Mouse (Mus musculus) spleen, adult 12 weeks (tissue): Measurements from ENCODE around the gene Fcrl6.
A peak's percentile ranks its signal among the peaks of the same experiment; 100 is the strongest.

Experiments used
- DNase-seq: peaks from one replicate; pipeline ENCODE4 v3.0.0; 2022; ENCODE audit warnings: low spot score

The Fcrl6 gene

GRCm38 (mm10) chr1:172602326-172602725 is at the start of gene Fcrl6:
TSS of gene Fcrl6 (minus strand) at chr1:172602551.
- no peak for DNase-seq

- DNase-seq, result no peak
Observed at GRCm38 (mm10) chr1:172651288-172651987, 49.1 kb upstream of the Fcrl6 start.

DNA sequence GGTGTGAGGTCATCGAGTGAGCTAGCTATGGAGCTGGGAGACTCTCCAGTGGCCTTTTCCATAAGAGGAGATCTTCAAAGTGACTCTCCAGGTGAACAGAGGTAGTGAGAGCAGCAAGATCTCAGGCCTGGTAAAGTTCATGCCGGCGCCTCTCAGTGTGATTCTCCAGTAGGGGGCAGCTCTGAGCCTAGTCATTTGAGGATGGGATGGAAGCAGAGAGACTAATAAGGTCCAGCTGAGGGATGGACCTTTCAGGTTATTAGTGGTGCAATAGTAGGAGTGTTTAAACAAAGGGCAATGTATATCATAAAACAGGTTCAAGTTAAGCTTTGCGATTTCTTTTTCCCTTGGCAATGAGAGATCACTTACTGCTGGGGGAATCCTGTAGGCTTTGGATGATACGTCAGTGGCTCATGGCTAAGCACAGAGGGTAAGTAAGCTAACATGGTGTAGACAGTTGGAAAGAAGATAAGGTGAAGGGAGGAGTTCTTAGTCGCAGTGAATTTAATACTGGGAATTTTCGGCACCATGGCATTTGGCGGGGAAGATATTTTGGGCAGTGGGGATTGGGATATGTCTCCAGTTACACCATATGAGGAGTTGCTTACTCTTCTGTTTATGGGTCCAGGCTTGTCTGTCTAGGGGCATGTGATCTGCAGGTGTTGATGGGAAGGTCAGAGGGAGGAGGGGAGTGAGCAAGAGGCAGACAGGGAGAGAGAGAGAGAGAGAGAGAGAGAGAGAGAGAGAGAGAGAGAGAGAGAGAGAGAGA is 48.4 kb upstream of the Fcrl6 start:
- DNase-seq, result no peak

DNA sequence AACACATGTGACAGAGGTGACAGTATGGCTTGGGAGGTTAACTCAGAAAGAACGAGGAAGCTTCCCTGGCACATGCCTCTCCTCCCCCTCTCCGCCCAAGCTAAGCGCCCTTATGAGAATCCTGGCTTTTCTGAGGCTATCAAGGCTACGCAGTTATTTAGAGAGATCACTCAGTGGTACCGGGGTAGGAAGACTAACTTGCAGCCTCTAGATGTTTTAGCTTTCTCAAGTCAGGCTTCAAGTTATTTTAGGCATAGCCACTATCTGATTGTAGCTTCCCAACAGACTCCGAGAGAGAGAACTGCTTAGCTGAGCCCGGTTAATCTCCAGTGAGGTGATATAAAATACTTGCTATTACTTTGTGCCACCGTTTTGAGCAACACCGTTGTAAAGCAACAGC is 47.0 kb upstream of the Fcrl6 start:
- no peak for DNase-seq

DNA sequence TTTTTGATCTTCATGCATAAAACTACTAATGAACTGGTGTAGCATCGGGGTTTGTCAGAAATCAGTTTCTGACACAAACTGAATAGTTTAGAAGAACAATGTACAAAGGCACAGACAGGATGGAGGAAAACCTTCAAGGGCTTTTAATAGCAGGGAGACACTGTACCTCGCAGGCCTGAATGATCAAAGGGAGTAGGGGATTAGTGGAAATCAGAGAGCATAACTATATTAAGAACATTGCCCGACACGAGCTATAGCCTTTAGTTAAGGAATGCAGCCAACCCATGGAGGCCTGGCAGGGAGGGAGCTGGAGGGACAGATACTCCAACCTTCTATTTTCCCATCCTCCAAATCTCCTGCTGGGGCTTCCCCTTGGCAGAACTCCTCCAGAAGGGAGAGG is 44.9 kb upstream of the Fcrl6 start:
- no peak for DNase-seq

- DNase-seq, result no peak
Observed at GRCm38 (mm10) chr1:172638781-172639180, 36.4 kb upstream of the Fcrl6 start.

GRCm38 (mm10) chr1:172637801-172638200 is 35.5 kb upstream of the Fcrl6 start:
- no peak for DNase-seq

DNA sequence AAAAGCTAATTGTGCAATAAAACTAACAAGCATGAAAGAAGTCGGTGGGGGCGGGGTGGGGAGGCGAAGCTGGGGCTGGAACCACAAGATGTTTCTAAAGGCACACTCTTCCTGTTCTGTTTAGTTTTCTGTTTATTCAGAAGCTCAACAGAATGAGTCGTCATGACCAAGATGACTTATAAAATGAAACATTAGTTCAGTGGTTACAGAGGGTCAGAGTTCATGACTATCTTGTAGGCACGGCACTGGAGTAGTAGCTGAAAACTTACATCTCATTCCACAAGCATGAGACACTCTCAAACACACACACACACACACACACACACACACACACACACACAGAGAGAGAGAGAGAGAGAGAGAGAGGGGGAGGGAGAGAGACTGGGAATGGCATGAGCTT is 33.9 kb upstream of the Fcrl6 start:
- no peak for DNase-seq

DNA sequence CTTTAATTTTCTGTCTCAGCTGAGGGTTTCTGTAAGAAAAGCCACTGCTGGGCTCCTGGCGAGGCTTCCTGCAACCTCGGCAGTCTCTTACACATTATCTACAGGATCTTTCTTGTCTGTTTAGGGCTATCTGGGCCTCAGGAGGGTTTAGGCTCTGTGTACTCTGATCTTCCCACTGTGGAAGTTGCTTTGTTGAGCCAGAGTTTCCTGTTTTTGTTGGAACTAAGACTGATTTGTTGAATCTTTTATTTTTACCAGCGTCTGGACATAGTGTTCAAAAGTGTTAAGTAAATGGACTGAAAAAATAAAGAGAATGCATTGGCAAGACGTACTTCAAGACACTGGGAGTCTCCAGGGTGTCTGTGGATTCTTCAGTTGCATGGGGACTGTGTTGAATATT is 32.9 kb upstream of the Fcrl6 start:
- DNase-seq, result no peak

- no peak for DNase-seq
Observed at GRCm38 (mm10) chr1:172634136-172634535, 31.8 kb upstream of the Fcrl6 start.

DNA sequence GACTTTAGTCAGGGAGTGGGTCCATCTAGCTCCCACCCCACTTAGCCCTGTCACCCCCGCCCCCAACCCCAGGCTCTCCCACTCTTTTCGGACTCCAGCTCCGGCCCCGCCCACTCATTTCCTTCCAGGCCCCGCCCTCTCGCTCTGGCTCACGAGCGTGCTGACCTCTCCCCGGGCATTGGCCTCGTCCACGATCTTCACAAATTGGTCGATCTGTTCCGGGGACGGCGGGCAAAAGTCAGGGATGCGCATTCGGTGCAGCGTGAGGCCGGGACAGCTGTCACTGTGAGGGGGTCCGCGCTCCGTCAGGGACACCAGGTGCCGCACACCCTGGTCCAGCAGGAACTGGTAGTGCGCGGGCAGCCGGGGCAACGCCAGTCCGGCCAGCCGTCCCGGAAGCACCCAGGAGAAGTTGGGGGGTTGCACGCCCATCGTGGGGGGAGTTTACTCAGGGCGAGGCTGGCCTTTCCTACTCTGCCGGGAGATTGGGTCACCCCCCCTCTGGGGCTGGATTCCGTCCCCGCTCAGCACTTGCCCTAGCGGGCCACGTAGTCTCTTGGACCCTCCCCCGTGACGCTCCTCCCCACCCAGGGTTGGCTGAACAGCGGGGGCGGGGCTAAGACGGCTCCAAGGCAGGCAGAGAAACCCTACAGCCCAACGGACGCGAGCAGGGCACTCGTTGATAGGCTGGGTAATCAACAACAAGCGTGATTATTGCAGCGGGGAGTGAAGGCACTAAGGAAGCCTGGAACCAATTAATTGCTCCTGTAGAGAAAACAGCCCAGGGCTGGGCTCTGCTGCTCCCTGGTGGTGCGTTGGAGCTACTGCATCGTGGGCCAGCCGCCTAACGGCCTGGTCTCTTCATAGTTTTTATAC is 30.3 kb upstream of the Fcrl6 start, which contains the start of gene Dusp23:
Dusp23 (minus strand) TSS at position 512 of the 876 bp plus-strand sequence.
- DNase-seq, result peak; percentile 85

GRCm38 (mm10) chr1:172631721-172632120 is 29.4 kb upstream of the Fcrl6 start:
- no peak for DNase-seq

GRCm38 (mm10) chr1:172629831-172630230 is 27.5 kb upstream of the Fcrl6 start:
- DNase-seq, result no peak

GRCm38 (mm10) chr1:172626306-172626705 is 24.0 kb upstream of the Fcrl6 start:
- DNase-seq, result no peak

GRCm38 (mm10) chr1:172624081-172624480 is 21.7 kb upstream of the Fcrl6 start:
- DNase-seq, result no peak

GRCm38 (mm10) chr1:172623599-172623998 is 21.2 kb upstream of the Fcrl6 start:
- DNase-seq, result no peak

- peak; percentile 12 for DNase-seq
Observed at GRCm38 (mm10) chr1:172619235-172619634, 16.9 kb upstream of the Fcrl6 start.

- no peak for DNase-seq
Observed at GRCm38 (mm10) chr1:172618141-172618540, 15.8 kb upstream of the Fcrl6 start.

DNA sequence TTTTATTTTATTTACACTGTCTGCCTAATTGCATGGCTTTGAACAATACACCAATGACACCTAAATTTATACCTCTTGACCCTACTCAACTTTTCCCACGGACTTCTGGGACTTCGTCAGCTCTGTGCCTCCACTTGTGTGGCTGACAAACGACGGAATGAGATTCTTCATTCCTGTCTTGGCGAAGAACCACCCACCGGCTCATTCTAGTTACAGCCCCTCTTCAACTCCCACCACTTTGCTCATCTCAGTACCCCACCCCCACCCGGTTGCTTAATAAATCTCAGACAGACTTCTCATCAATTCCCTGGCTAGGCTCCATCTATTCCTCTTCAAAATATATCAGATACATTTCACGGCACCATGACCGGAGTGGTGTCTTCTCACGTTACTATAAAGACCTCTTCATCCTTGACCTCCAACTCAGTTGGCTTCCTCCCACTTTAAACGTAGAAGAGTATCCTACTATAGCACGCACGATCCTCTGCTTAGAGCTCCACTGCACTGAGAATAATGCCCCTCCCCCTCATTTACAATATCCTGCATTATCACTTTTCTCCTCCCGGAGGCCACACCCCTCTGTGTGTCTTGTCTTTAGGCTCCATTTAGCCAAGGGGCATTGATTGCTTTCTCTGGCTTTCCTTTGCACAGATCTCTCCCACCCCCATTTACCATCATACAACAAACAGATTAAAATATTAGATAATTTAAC is 15.2 kb upstream of the Fcrl6 start:
- no peak for DNase-seq

DNA sequence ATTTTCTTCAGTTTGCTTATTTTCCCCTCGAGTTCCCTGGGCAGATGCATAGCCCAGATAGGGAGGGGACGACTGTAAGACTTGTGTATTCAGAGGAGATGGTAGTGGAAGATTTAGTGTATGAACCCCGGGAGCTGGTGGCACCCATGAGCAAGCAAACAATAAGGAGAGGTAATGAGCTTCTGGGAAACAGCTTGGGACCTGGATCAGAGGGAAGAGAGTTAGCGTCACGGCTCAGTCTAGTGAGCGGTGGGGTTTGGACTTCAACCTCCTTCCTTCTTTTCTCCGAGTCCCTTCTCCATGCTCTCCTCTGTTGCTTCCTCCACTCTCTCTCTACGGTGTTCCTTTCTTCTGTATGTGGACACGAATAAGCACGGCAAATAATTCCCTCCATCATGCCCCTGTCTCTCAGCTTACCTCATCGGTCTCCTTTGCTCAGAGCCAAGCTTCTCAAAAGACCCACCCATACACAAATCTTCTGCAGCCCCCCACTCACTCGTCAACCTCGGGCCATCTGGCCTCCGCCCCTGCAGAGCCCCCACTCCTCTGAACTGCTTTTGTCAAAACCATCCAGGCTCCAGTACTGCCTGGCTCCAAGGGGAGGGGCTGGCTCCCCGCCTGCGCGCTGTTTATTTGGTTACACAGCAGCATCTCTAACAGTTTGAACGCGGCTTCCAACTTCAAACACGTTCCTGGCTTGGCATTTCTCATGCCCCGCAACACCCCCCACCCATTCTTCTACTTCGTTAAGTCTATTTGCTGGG is 14.4 kb upstream of the Fcrl6 start:
- DNase-seq, result no peak

DNA sequence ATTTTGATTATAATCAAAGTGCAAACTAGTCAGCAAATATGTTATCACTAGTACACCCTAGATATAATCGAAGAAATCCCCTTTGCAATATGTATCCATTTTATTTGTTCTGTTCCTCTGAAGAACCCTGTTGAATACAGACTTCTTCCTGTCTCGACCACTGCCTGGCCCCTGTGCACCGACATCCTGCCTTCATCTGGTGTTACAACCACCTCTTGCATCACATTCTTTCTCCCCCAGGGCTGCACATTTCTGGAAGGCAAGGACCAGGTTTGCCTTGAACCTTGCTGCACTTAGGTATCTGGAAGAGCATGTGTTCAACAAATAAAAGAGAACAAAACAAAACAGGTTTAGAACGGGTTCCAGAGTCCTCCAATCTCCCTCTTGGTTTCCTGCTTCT is 13.1 kb upstream of the Fcrl6 start:
- no peak for DNase-seq
